Mouse (Mus musculus): ENCODE results near the gene Treml2. TPM values are rescaled to one million over a fixed set of nuclear protein-coding genes. Genes with fewer than 3 reads are reported as not detected.
"Not testable (repeated sequence)": the region's sequence is repeated elsewhere in the genome, so short reads cannot be mapped to it uniquely, and the experiment has no call there.

The Treml2 gene
- polyA plus RNA-seq, 2 experiments = 0.79 TPM; not detected in 1

GRCm38 (mm10) chr17:48300861-48301260, 1.6 kb downstream of the Treml2 start:
- no peaks in the 10 kb centered on the region for H3K4me1 ChIP-seq (ENCODE audit: control insufficient read depth, insufficient read depth, low read length)
- H3K27me3 ChIP-seq (ENCODE audit: control insufficient read depth, insufficient read depth, low read length) = no peaks in the 10 kb centered on the region
- H3K27ac ChIP-seq (replicated peaks; ENCODE audit: low read depth, low read length) = no peak overlapping the region
- no peaks in the 10 kb centered on the region for H3K9me3 ChIP-seq (ENCODE audit: control insufficient read depth, low read length)
- 78% methylated on average over 9 of the region's 9 CpGs for WGBS
- ATAC-seq (ENCODE audit: low FRiP score, low read depth) (no peak), DNase-seq (ENCODE audit: low spot score) (no peak)
- H3K36me3 ChIP-seq (ENCODE audit: control insufficient read depth, insufficient read depth, low read length) = no peaks in the 10 kb centered on the region
- H3K4me3 ChIP-seq (replicated peaks; ENCODE audit: low read length) = no peak overlapping the region
- TF ChIP-seq POLR2A (IDR thresholded peaks at IDR 0.05; ENCODE audit: borderline replicate concordance, extremely low read depth, insufficient read depth, insufficient read length) = no peak
- H3K9ac ChIP-seq (ENCODE audit: low read depth, low read length, severe bottlenecking) = no peak overlapping the region
- H3K4me2 ChIP-seq (replicated peaks; ENCODE audit: low read depth, low read length, severe bottlenecking) = no peak overlapping the region

- Histone ChIP-seq H3K4me3 (replicated peaks; ENCODE audit: low read length) (no peak overlapping the region), H3K4me1 (ENCODE audit: control insufficient read depth, insufficient read depth, low read length) (no peaks in the 10 kb centered on the region), H3K9ac (ENCODE audit: low read depth, low read length, severe bottlenecking) (no peak overlapping the region), H3K9me3 (ENCODE audit: control insufficient read depth, low read length) (no peaks in the 10 kb centered on the region), H3K36me3 (ENCODE audit: control insufficient read depth, insufficient read depth, low read length) (no peaks in the 10 kb centered on the region), H3K27me3 (ENCODE audit: control insufficient read depth, insufficient read depth, low read length) (no peaks in the 10 kb centered on the region), H3K4me2 (replicated peaks; ENCODE audit: low read depth, low read length, severe bottlenecking) (no peak overlapping the region), H3K27ac (replicated peaks; ENCODE audit: low read depth, low read length) (no peak overlapping the region)
- no peak for TF ChIP-seq POLR2A (IDR thresholded peaks at IDR 0.05; ENCODE audit: borderline replicate concordance, extremely low read depth, insufficient read depth, insufficient read length)
- 90% methylated on average over 5 of the region's 5 CpGs for WGBS
- DNase-seq (ENCODE audit: low spot score) (no peak), ATAC-seq (ENCODE audit: low FRiP score, low read depth) (no peak)
Observed at GRCm38 (mm10) chr17:48301792-48302191, 2.5 kb downstream of the Treml2 start.

- no peak for TF ChIP-seq POLR2A (IDR thresholded peaks at IDR 0.05; ENCODE audit: borderline replicate concordance, extremely low read depth, insufficient read depth, insufficient read length)
- Histone ChIP-seq H3K27ac (replicated peaks; ENCODE audit: low read depth, low read length) (no peak overlapping the region), H3K9me3 (ENCODE audit: control insufficient read depth, low read length) (no peaks in the 10 kb centered on the region), H3K4me3 (replicated peaks; ENCODE audit: low read length) (no peak overlapping the region), H3K4me2 (replicated peaks; ENCODE audit: low read depth, low read length, severe bottlenecking) (no peak overlapping the region), H3K27me3 (ENCODE audit: control insufficient read depth, insufficient read depth, low read length) (no peaks in the 10 kb centered on the region), H3K4me1 (ENCODE audit: control insufficient read depth, insufficient read depth, low read length) (no peaks in the 10 kb centered on the region), H3K9ac (ENCODE audit: low read depth, low read length, severe bottlenecking) (no peak overlapping the region), H3K36me3 (ENCODE audit: control insufficient read depth, insufficient read depth, low read length) (no peaks in the 10 kb centered on the region)
- no peak for ATAC-seq (ENCODE audit: low FRiP score, low read depth)
- 71% methylated on average over 2 of the region's 2 CpGs for WGBS
- DNase-seq (ENCODE audit: low spot score) = no peak
Observed at GRCm38 (mm10) chr17:48312124-48312523, 12.8 kb downstream of the Treml2 start.

GRCm38 (mm10) chr17:48315905-48316579, 16.7 kb downstream of the Treml2 start, which contains the start of gene B430306N03Rik:
B430306N03Rik (plus strand) TSS chr17:48316141.
- H3K4me3 ChIP-seq (replicated peaks; ENCODE audit: low read length); ATAC-seq (ENCODE audit: low FRiP score, low read depth); H3K36me3 ChIP-seq (ENCODE audit: control insufficient read depth, insufficient read depth, low read length); H3K27ac ChIP-seq (replicated peaks; ENCODE audit: low read depth, low read length); DNase-seq (ENCODE audit: low spot score); H3K27me3 ChIP-seq (ENCODE audit: control insufficient read depth, insufficient read depth, low read length); H3K4me1 ChIP-seq (ENCODE audit: control insufficient read depth, insufficient read depth, low read length); H3K9ac ChIP-seq (ENCODE audit: low read depth, low read length, severe bottlenecking); H3K4me2 ChIP-seq (replicated peaks; ENCODE audit: low read depth, low read length, severe bottlenecking); H3K9me3 ChIP-seq (ENCODE audit: control insufficient read depth, low read length): not testable (repeated sequence)
- 92% methylated on average over 3 of the region's 3 CpGs for WGBS

- TF ChIP-seq POLR2A (IDR thresholded peaks at IDR 0.05; ENCODE audit: borderline replicate concordance, extremely low read depth, insufficient read depth, insufficient read length) = no peak
- Histone ChIP-seq H3K9ac (ENCODE audit: low read depth, low read length, severe bottlenecking) (no peak overlapping the region), H3K36me3 (ENCODE audit: control insufficient read depth, insufficient read depth, low read length) (no peaks in the 10 kb centered on the region), H3K4me2 (replicated peaks; ENCODE audit: low read depth, low read length, severe bottlenecking) (no peak overlapping the region), H3K4me1 (ENCODE audit: control insufficient read depth, insufficient read depth, low read length) (no peaks in the 10 kb centered on the region), H3K27me3 (ENCODE audit: control insufficient read depth, insufficient read depth, low read length) (no peaks in the 10 kb centered on the region), H3K4me3 (replicated peaks; ENCODE audit: low read length) (no peak overlapping the region), H3K27ac (replicated peaks; ENCODE audit: low read depth, low read length) (no peak overlapping the region), H3K9me3 (ENCODE audit: control insufficient read depth, low read length) (no peaks in the 10 kb centered on the region)
- no peak for ATAC-seq (ENCODE audit: low FRiP score, low read depth)
- WGBS = 96% methylated on average over 1 of the region's 1 CpGs
- DNase-seq (ENCODE audit: low spot score) = no peak
Observed at GRCm38 (mm10) chr17:48318686-48319085, 19.4 kb downstream of the Treml2 start.

Measured in limb, embryonic 14.5 days (tissue).